Comparison of ENCODE assay signal across 15 mouse cellular contexts in genomic region chr10:43549411-43549810, GRCm38 (mm10). TPM values are rescaled to one million over a fixed set of nuclear protein-coding genes. Genes with fewer than 3 reads are reported as not detected.
DNase-seq lines count a peak whose midpoint lies in the region; ATAC-seq and TF ChIP-seq lines count a peak whose summit lies in the region.
"Had no signal": no experiment of that assay in that cellular context is flagged by ENCODE, and none has a peak within 500 bp of the region (broad histone marks: within the 10 kb centered on the region; RNA-seq: fewer than 3 reads in every experiment).

No protein-coding gene starts in this region.

- TF ChIP-seq POLR2A in liver, adult 2 months (IDR thresholded peaks at IDR 0.05; ENCODE audit: extremely low read depth, insufficient read depth, low read length), result no peak
- TF ChIP-seq POLR2A in CH12.LX (IDR thresholded peaks at IDR 0.05; ENCODE audit: low read depth, low read length), result 0 out of 2 replicates have a peak, but pooled peaks have one; percentile 22

- no peaks in the 10 kb centered on the region for H3K36me3 ChIP-seq in forebrain, postnatal 0 days (ENCODE audit: insufficient read depth)
- no peaks in the 10 kb centered on the region for H3K36me3 ChIP-seq in forebrain, embryonic 14.5 days (ENCODE audit: control insufficient read depth, insufficient read depth, low read length)
- no peaks in the 10 kb centered on the region for H3K36me3 ChIP-seq in liver, adult 2 months (ENCODE audit: control insufficient read depth, insufficient read depth, low read length)
- H3K36me3 ChIP-seq in liver, embryonic 12.5 days, result no peaks in the 10 kb centered on the region
- no peaks in the 10 kb centered on the region for H3K36me3 ChIP-seq in CH12.LX (replicated peaks in 1 of 2; ENCODE audit: control insufficient read depth in 1 of 2, insufficient read depth in 1 of 2, low read length in 1 of 2)
- no peaks in the 10 kb centered on the region for H3K36me3 ChIP-seq in neural tube, embryonic 15.5 days
- H3K36me3 ChIP-seq: embryonic facial prominence, embryonic 15.5 days; limb, embryonic 13.5 days had no signal

- dilution Hi-C loops in CH12.LX (cut with MboI; ENCODE audit: extremely low pct_ligation_motif_present, extremely low pct_unique_long_range_greater_than_20kb, low sequenced_read_pairs), result no loop called here

- no peaks in the 10 kb centered on the region for H3K27me3 ChIP-seq in forebrain, postnatal 0 days (ENCODE audit: insufficient read depth, low read length)
- H3K27me3 ChIP-seq in forebrain, embryonic 14.5 days (replicated peaks; ENCODE audit: control insufficient read depth, insufficient read depth, low read length), result no peaks in the 10 kb centered on the region
- H3K27me3 ChIP-seq in liver, adult 2 months (ENCODE audit: control insufficient read depth, insufficient read depth, low read length), result no peaks in the 10 kb centered on the region
- H3K27me3 ChIP-seq in liver, embryonic 12.5 days (replicated peaks), result 0 out of 2 replicates have a peak, but pooled peaks cover 7% of the 10 kb centered on the region
- no peaks in the 10 kb centered on the region for H3K27me3 ChIP-seq in CH12.LX (replicated peaks)
- H3K27me3 ChIP-seq in neural tube, embryonic 15.5 days (replicated peaks), result no peaks in the 10 kb centered on the region
- H3K27me3 ChIP-seq: embryonic facial prominence, embryonic 15.5 days; limb, embryonic 13.5 days had no signal

- DNase-seq in forebrain, postnatal 0 days, result no peak
- DNase-seq in forebrain, embryonic 14.5 days (ENCODE audit: low spot score), result no peak
- DNase-seq in liver, adult 2 months (ENCODE audit: extremely low read depth, low read depth, low spot score), result no peak
- DNase-seq in CH12.LX (ENCODE audit: extremely low read depth), result peak; percentile 58
- peak; percentile 14 for DNase-seq in induced T-regulatory cell, adult 2 months (ENCODE audit: low read depth)
- DNase-seq: cerebellum, adult 9-10 months; gastrocnemius, postnatal 36 days; kidney, adult 8-10 months; thymus, adult 2 months had no signal

- no peaks in the 10 kb centered on the region for H3K9me3 ChIP-seq in forebrain, postnatal 0 days (ENCODE audit: low read length)
- no peaks in the 10 kb centered on the region for H3K9me3 ChIP-seq in forebrain, embryonic 14.5 days (replicated peaks; ENCODE audit: control insufficient read depth, low read length)
- no peaks in the 10 kb centered on the region for H3K9me3 ChIP-seq in liver, embryonic 12.5 days (replicated peaks)
- peaks cover 5% of the 10 kb centered on the region for H3K9me3 ChIP-seq in CH12.LX (replicated peaks; ENCODE audit: low read length)
- H3K9me3 ChIP-seq in neural tube, embryonic 15.5 days (replicated peaks), result no peaks in the 10 kb centered on the region
- H3K9me3 ChIP-seq: embryonic facial prominence, embryonic 15.5 days; limb, embryonic 13.5 days had no signal

- no peak overlapping the region for H3K27ac ChIP-seq in forebrain, postnatal 0 days (ENCODE audit: low read depth, low read length)
- H3K27ac ChIP-seq in forebrain, embryonic 14.5 days (ENCODE audit: low read depth, low read length), result no peak overlapping the region
- no peak overlapping the region for H3K27ac ChIP-seq in liver, adult 2 months (replicated peaks; ENCODE audit: insufficient read depth, low read depth, low read length)
- H3K27ac ChIP-seq in liver, embryonic 12.5 days, result no peak overlapping the region
- no peak overlapping the region for H3K27ac ChIP-seq in CH12.LX (ENCODE audit: insufficient read depth, low read depth)
- H3K27ac ChIP-seq in neural tube, embryonic 15.5 days (replicated peaks), result no peak overlapping the region
- H3K27ac ChIP-seq: embryonic facial prominence, embryonic 15.5 days; limb, embryonic 13.5 days had no signal

- H3K4me3 ChIP-seq in forebrain, postnatal 0 days (ENCODE audit: low read depth, low read length), result no peak overlapping the region
- no peak overlapping the region for H3K4me3 ChIP-seq in forebrain, embryonic 14.5 days (ENCODE audit: low read depth, low read length)
- H3K4me3 ChIP-seq in liver, adult 2 months (ENCODE audit: insufficient read depth, low read depth, low read length), result no peak overlapping the region
- H3K4me3 ChIP-seq in liver, embryonic 12.5 days, result no peak overlapping the region
- H3K4me3 ChIP-seq in CH12.LX (replicated peaks in 1 of 3; ENCODE audit: low read depth in 2 of 3, low read length in 2 of 3, poor library complexity in 1 of 3), result no peak overlapping the region
- no peak overlapping the region for H3K4me3 ChIP-seq in neural tube, embryonic 15.5 days (replicated peaks)
- H3K4me3 ChIP-seq: embryonic facial prominence, embryonic 15.5 days; limb, embryonic 13.5 days had no signal

- TF ChIP-seq CTCF in forebrain, postnatal 0 days (IDR thresholded peaks at IDR 0.05; ENCODE audit: low read depth), result peak; percentile 28; the same call in 1 of the 2 replicates
- peak; percentile 43; the same call in 1 of the 2 replicates for TF ChIP-seq CTCF in liver, adult 2 months (IDR thresholded peaks at IDR 0.05; ENCODE audit: low read depth, low read length)
- peak; percentile 32 to 86 for TF ChIP-seq CTCF in CH12.LX (conservative IDR thresholded peaks at IDR 0.05 in 1 of 2, IDR thresholded peaks at IDR 0.05 in 1 of 2; ENCODE audit: low read depth in 2 of 2, low read length in 2 of 2)

- no peak for TF ChIP-seq EP300 in CH12.LX (IDR thresholded peaks at IDR 0.05; ENCODE audit: low read length)

- ATAC-seq in forebrain, postnatal 0 days, result no peak
- no peak for ATAC-seq in forebrain, embryonic 14.5 days
- no peak for ATAC-seq in liver, embryonic 12.5 days
- ATAC-seq in monocyte, adult 5-6 weeks (replicated peaks; ENCODE audit: insufficient number of reproducible peaks, low FRiP score, low TSS enrichment, poor library complexity, severe bottlenecking), result no peak
- no peak for ATAC-seq in neural tube, embryonic 15.5 days (ENCODE audit: low FRiP score)
- ATAC-seq: forebrain, embryonic 16.5 days had no signal

- 64% methylated on average over 5 of the region's 5 CpGs for WGBS in forebrain, postnatal 0 days
- WGBS in forebrain, embryonic 14.5 days, result 72% methylated on average over 5 of the region's 5 CpGs
- WGBS in liver, adult 2 months, result 24% methylated on average over 5 of the region's 5 CpGs
- WGBS in liver, embryonic 12.5 days (ENCODE audit: insufficient replicate concordance), result 47% methylated on average over 5 of the region's 5 CpGs
- 69% methylated on average over 5 of the region's 5 CpGs for WGBS in neural tube, embryonic 15.5 days

- H3K4me1 ChIP-seq in forebrain, postnatal 0 days (ENCODE audit: insufficient read depth), result no peaks in the 10 kb centered on the region
- no peaks in the 10 kb centered on the region for H3K4me1 ChIP-seq in forebrain, embryonic 14.5 days (ENCODE audit: control insufficient read depth, insufficient read depth, low read length)
- H3K4me1 ChIP-seq in liver, adult 2 months (ENCODE audit: control insufficient read depth, insufficient read depth, low read length), result no peaks in the 10 kb centered on the region
- H3K4me1 ChIP-seq in liver, embryonic 12.5 days, result no peaks in the 10 kb centered on the region
- peaks cover 0 to 9% of the 10 kb centered on the region in 2 experiments; a peak in 2 of 4 replicates for H3K4me1 ChIP-seq in CH12.LX (ENCODE audit: control insufficient read depth in 1 of 2, insufficient read depth in 2 of 2)
- peaks cover 7% of the 10 kb centered on the region for H3K4me1 ChIP-seq in neural tube, embryonic 15.5 days
- H3K4me1 ChIP-seq: embryonic facial prominence, embryonic 15.5 days had no signal

- in situ Hi-C loops in CH12.LX (cut with MboI; ENCODE audit: low pct_ligation_motif_present, low pct_unique_long_range_greater_than_20kb, low sequenced_read_pairs), result no loop called here

- TF ChIP-seq RAD21 in CH12.LX (IDR thresholded peaks at IDR 0.05; ENCODE audit: low read depth, low read length), result peak; percentile 72

- H3K4me2 ChIP-seq in forebrain, postnatal 0 days (ENCODE audit: low read depth), result no peak overlapping the region
- no peak overlapping the region for H3K4me2 ChIP-seq in forebrain, embryonic 14.5 days (ENCODE audit: low read length)
- H3K4me2 ChIP-seq in liver, embryonic 12.5 days, result no peak overlapping the region
- H3K4me2 ChIP-seq in CH12.LX (ENCODE audit: insufficient read depth, low read depth, poor library complexity, severe bottlenecking), result peak overlapping the region; percentile 61; the same call in 1 of the 2 replicates
- no peak overlapping the region for H3K4me2 ChIP-seq in neural tube, embryonic 15.5 days
- H3K4me2 ChIP-seq: embryonic facial prominence, embryonic 15.5 days; limb, embryonic 13.5 days had no signal

- H3K79me2 ChIP-seq in liver, adult 2 months (ENCODE audit: control insufficient read depth, insufficient read depth, low read length), result no peaks in the 10 kb centered on the region
- no peaks in the 10 kb centered on the region for H3K79me2 ChIP-seq in CH12.LX (replicated peaks; ENCODE audit: control insufficient read depth, extremely low read depth, insufficient read depth, poor library complexity, severe bottlenecking)

- H3K9ac ChIP-seq in forebrain, postnatal 0 days, result no peak overlapping the region
- no peak overlapping the region for H3K9ac ChIP-seq in forebrain, embryonic 14.5 days (ENCODE audit: low read length)
- H3K9ac ChIP-seq in liver, adult 2 months (ENCODE audit: low read depth, low read length), result no peak overlapping the region
- no peak overlapping the region for H3K9ac ChIP-seq in liver, embryonic 12.5 days
- peak overlapping the region; percentile 27; the same call in 1 of the 2 replicates for H3K9ac ChIP-seq in CH12.LX (ENCODE audit: insufficient read depth, low read depth)
- no peak overlapping the region for H3K9ac ChIP-seq in neural tube, embryonic 15.5 days (replicated peaks)
- H3K9ac ChIP-seq: embryonic facial prominence, embryonic 15.5 days; limb, embryonic 13.5 days had no signal

RNA-seq across cellular contexts. Expression of gene 1700021F05Rik, which starts 8.6 kb away (rescaled TPM):
- 33.7 and 35.2 TPM in 2 replicates for total RNA-seq in forebrain, postnatal 0 days (2014; rRNA removed)
- 81.3 and 93.3 TPM in 2 replicates for polyA plus RNA-seq in forebrain, postnatal 0 days (2015; fragmentation: Nextera tagmentation; extraction: Ambion mirVana)
- 74.3 and 81.8 TPM in 2 replicates for polyA plus RNA-seq in forebrain, embryonic 14.5 days (2014; fragmentation: Nextera tagmentation; extraction: Ambion mirVana)
- total RNA-seq in liver, adult 2 months (2014; rRNA removed), result 19.9 and 21.5 TPM in 2 replicates
- 5.9 and 6.2 TPM in 2 replicates for polyA plus RNA-seq in liver, adult 2 months (2012; rRNA removed)
- polyA plus RNA-seq in liver, embryonic 12.5 days (2016; fragmentation: Nextera tagmentation; extraction: Ambion mirVana), result 46.4 and 50.8 TPM in 2 replicates
- total RNA-seq in CH12.LX (2012; rRNA removed) (33.0 and 34.2 TPM in 2 replicates), CH12.LX (2014; rRNA removed) (50.0 and 53.0 TPM in 2 replicates)
- polyA plus RNA-seq in CH12.LX (2012; ENCODE audit: insufficient read length, low read depth), result 70.3 and 99.0 TPM in 2 replicates
- 40.7 to 52.8 TPM (median 51.9 TPM) in 3 replicates for total RNA-seq in monocyte, adult 5-6 weeks (2017)
- 69.5 and 72.1 TPM in 2 replicates for polyA plus RNA-seq in neural tube, embryonic 15.5 days (2015; fragmentation: Nextera tagmentation; extraction: Ambion mirVana)

RNA-seq across cellular contexts. Expression of gene Gm9803, which starts 25.5 kb away (rescaled TPM):
- 39.4 and 42.3 TPM in 2 replicates for total RNA-seq in forebrain, postnatal 0 days (2014; rRNA removed)
- 16.4 and 23.1 TPM in 2 replicates for polyA plus RNA-seq in forebrain, postnatal 0 days (2015; fragmentation: Nextera tagmentation; extraction: Ambion mirVana)
- polyA plus RNA-seq in forebrain, embryonic 14.5 days (2014; fragmentation: Nextera tagmentation; extraction: Ambion mirVana), result 13.7 and 22.1 TPM in 2 replicates
- total RNA-seq in liver, adult 2 months (2014; rRNA removed), result 4.0 and 9.3 TPM in 2 replicates
- 57.1 and 65.8 TPM in 2 replicates for polyA plus RNA-seq in liver, adult 2 months (2012; rRNA removed)
- 9.6 and 11.7 TPM in 2 replicates for polyA plus RNA-seq in liver, embryonic 12.5 days (2016; fragmentation: Nextera tagmentation; extraction: Ambion mirVana)
- 16.2 and 23.2 TPM in 2 replicates for total RNA-seq in CH12.LX (2012; rRNA removed)
- 56.6 and 99.7 TPM in 2 replicates for total RNA-seq in CH12.LX (2014; rRNA removed)
- polyA plus RNA-seq in CH12.LX (2012; ENCODE audit: insufficient read length, low read depth), result 120 and 128 TPM in 2 replicates
- 2.1 to 13.0 TPM (median 8.4 TPM) in 3 replicates for total RNA-seq in monocyte, adult 5-6 weeks (2017)
- 17.6 and 25.6 TPM in 2 replicates for polyA plus RNA-seq in neural tube, embryonic 15.5 days (2015; fragmentation: Nextera tagmentation; extraction: Ambion mirVana)

RNA-seq across cellular contexts. Expression of gene Cd24a, which starts 28.7 kb away (rescaled TPM):
- total RNA-seq in forebrain, postnatal 0 days (2014; rRNA removed), result 1,087 and 1,453 TPM in 2 replicates
- 668 and 889 TPM in 2 replicates for polyA plus RNA-seq in forebrain, postnatal 0 days (2015; fragmentation: Nextera tagmentation; extraction: Ambion mirVana)
- 1,214 and 1,274 TPM in 2 replicates for polyA plus RNA-seq in forebrain, embryonic 14.5 days (2014; fragmentation: Nextera tagmentation; extraction: Ambion mirVana)
- 5.7 and 7.4 TPM in 2 replicates for total RNA-seq in liver, adult 2 months (2014; rRNA removed)
- 1.5 and 1.7 TPM in 2 replicates for polyA plus RNA-seq in liver, adult 2 months (2012; rRNA removed)
- polyA plus RNA-seq in liver, embryonic 12.5 days (2016; fragmentation: Nextera tagmentation; extraction: Ambion mirVana), result 819 and 854 TPM in 2 replicates
- 469 and 899 TPM in 2 replicates for total RNA-seq in CH12.LX (2012; rRNA removed)
- total RNA-seq in CH12.LX (2014; rRNA removed), result 2,721 and 2,766 TPM in 2 replicates
- 1,820 and 2,120 TPM in 2 replicates for polyA plus RNA-seq in CH12.LX (2012; ENCODE audit: insufficient read length, low read depth)
- total RNA-seq in monocyte, adult 5-6 weeks (2017), result 46.3 to 319 TPM (median 299 TPM) in 3 replicates
- 638 and 740 TPM in 2 replicates for polyA plus RNA-seq in neural tube, embryonic 15.5 days (2015; fragmentation: Nextera tagmentation; extraction: Ambion mirVana)

Comparison
In these comparisons a context has a peak if more than half of its experiments do, and no peak if none do; other contexts are left out.
1. RNA of gene Cd24a, which starts 28.7 kb away (polyA plus RNA-seq): 1,820 to 2,120 TPM in CH12.LX, 1,214 to 1,274 TPM in forebrain, embryonic 14.5 days, 819 to 854 TPM in liver, embryonic 12.5 days, 638 to 740 TPM in neural tube, embryonic 15.5 days and 668 to 889 TPM in forebrain, postnatal 0 days; 1.5 to 1.7 TPM in liver, adult 2 months; every median in the first group is over 100 times any median in the second.
2. DNase-seq: peak in CH12.LX (single experiment) and induced T-regulatory cell, adult 2 months (single experiment); none in forebrain, postnatal 0 days (single experiment), forebrain, embryonic 14.5 days (single experiment) and liver, adult 2 months (single experiment).
3. Peak in every context shown above with its lines, with median percentiles within 50 percentile points of each other: CTCF ChIP-seq.